17 mouse cellular contexts compared by ENCODE assay signal in genomic region chr1:133969427-133969826, GRCm38 (mm10).
"Had no signal": no experiment of that assay in that cellular context is flagged by ENCODE, and none has a peak within 500 bp of the region (broad histone marks: within the 10 kb centered on the region; RNA-seq: fewer than 3 reads in every experiment).

No protein-coding gene starts in this region.

- H3K27me3 ChIP-seq: kidney, embryonic 15.5 days; neural tube, embryonic 12.5 days; neural tube, embryonic 15.5 days had no signal

- H3K4me3 ChIP-seq: kidney, embryonic 15.5 days; left cerebral cortex, adult 2 months; liver, embryonic 13.5 days; megakaryocyte, embryonic 14.5 days; neural tube, embryonic 12.5 days; neural tube, embryonic 15.5 days had no signal

- H3K4me2 ChIP-seq: kidney, embryonic 15.5 days; liver, embryonic 13.5 days; midbrain, embryonic 11.5 days; neural tube, embryonic 12.5 days; neural tube, embryonic 15.5 days had no signal

- H3K9ac ChIP-seq: kidney, embryonic 15.5 days; liver, embryonic 13.5 days; neural tube, embryonic 12.5 days; neural tube, embryonic 15.5 days had no signal

- H3K9me3 ChIP-seq: kidney, embryonic 15.5 days; liver, embryonic 13.5 days; megakaryocyte, embryonic 14.5 days; neural tube, embryonic 12.5 days; neural tube, embryonic 15.5 days had no signal

- H3K36me3 ChIP-seq: kidney, embryonic 15.5 days; liver, embryonic 13.5 days; neural tube, embryonic 12.5 days; neural tube, embryonic 15.5 days had no signal

- DNase-seq: kidney, adult 8-10 months; kidney, postnatal 10 days; kidney, postnatal 36 days; layer of hippocampus, postnatal 36 days; liver, embryonic 13.5 days; midbrain, embryonic 14.5 days; right cerebral cortex, adult 18-20 months; right cerebral cortex, postnatal 14 days; right cerebral cortex, postnatal 4 days; thymus, adult 18-20 months; thymus, postnatal 36 days had no signal

- H3K27ac ChIP-seq: left cerebral cortex, adult 2 months; liver, embryonic 13.5 days; neural tube, embryonic 12.5 days; neural tube, embryonic 15.5 days had no signal
